Mouse (Mus musculus): ENCODE results near the gene Litaf.
A peak's percentile ranks its signal among the peaks of the same experiment; 100 is the strongest.

The Litaf gene

GRCm38 (mm10) chr16:11065431-11065830, 526 bp downstream of the Litaf start:
- no peak for DNase-seq

GRCm38 (mm10) chr16:11064742-11065141, 1.2 kb downstream of the Litaf start:
- DNase-seq, result no peak

GRCm38 (mm10) chr16:11064341-11064740, 1.6 kb downstream of the Litaf start:
- no peak for DNase-seq

- peak; percentile 63 for DNase-seq
Observed at GRCm38 (mm10) chr16:11062794-11063721, 2.9 kb downstream of the Litaf start.

- DNase-seq, result no peak
Observed at GRCm38 (mm10) chr16:11060645-11061044, 5.3 kb downstream of the Litaf start, which contains the start of gene Snn. Gene Snn, plus strand, starts transcription at chr16:11060945.

GRCm38 (mm10) chr16:11055916-11056315, 10.0 kb downstream of the Litaf start:
- DNase-seq, result no peak

- DNase-seq, result no peak
Observed at GRCm38 (mm10) chr16:11054871-11055270, 11.1 kb downstream of the Litaf start.

- DNase-seq, result no peak
Observed at GRCm38 (mm10) chr16:11054409-11054808, 11.5 kb downstream of the Litaf start.

- no peak for DNase-seq
Observed at GRCm38 (mm10) chr16:11051134-11051533, 14.8 kb downstream of the Litaf start.

GRCm38 (mm10) chr16:11050226-11050625, 15.7 kb downstream of the Litaf start:
- no peak for DNase-seq

GRCm38 (mm10) chr16:11047130-11047529, 18.8 kb downstream of the Litaf start:
- no peak for DNase-seq

- no peak for DNase-seq
Observed at GRCm38 (mm10) chr16:11046437-11046836, 19.5 kb downstream of the Litaf start.

GRCm38 (mm10) chr16:11043239-11043638, 22.7 kb downstream of the Litaf start:
- DNase-seq, result no peak

- DNase-seq, result no peak
Observed at GRCm38 (mm10) chr16:11040603-11041002, 25.4 kb downstream of the Litaf start.

GRCm38 (mm10) chr16:11035790-11036431, 30.0 kb downstream of the Litaf start:
- peak; percentile 84 for DNase-seq

GRCm38 (mm10) chr16:11035273-11035672, 30.7 kb downstream of the Litaf start:
- no peak for DNase-seq

GRCm38 (mm10) chr16:11034193-11034803, 31.7 kb downstream of the Litaf start:
- peak; percentile 93 for DNase-seq

- no peak for DNase-seq
Observed at GRCm38 (mm10) chr16:11031320-11031719, 34.6 kb downstream of the Litaf start.

- no peak for DNase-seq
Observed at GRCm38 (mm10) chr16:11030844-11031243, 35.1 kb downstream of the Litaf start.

- no peak for DNase-seq
Observed at GRCm38 (mm10) chr16:11028206-11028605, 37.8 kb downstream of the Litaf start.

GRCm38 (mm10) chr16:11024841-11025240, 41.1 kb downstream of the Litaf start:
- DNase-seq, result no peak

- DNase-seq, result no peak
Observed at GRCm38 (mm10) chr16:11023618-11024017, 42.3 kb downstream of the Litaf start.

GRCm38 (mm10) chr16:11022113-11022489, 43.9 kb downstream of the Litaf start:
- DNase-seq, result no peak
